Mouse (Mus musculus): ENCODE data around the gene Rap1gap2.

The Rap1gap2 gene

DNA sequence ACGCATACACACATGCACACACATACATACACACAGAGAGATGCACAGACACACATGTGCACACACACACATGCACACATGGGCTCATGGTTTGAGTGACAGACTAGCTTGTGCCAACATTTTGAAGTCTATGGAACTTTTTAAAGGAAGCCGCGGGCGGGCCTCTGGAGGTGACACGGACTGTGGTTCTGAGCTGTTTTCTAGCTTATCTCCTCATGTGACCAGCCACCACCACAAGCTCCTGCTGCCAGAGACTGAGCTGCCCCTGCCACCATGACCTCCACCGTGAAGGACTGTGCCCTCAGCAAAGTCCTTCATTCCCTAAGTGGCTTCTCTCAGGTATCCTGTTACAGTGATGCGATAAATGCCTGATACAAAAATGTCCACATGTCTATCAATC lies 76.3 kb downstream of the Rap1gap2 start:
- DNase-seq = no peak

- DNase-seq = no peak
Measured at GRCm38 (mm10) chr11:74533050-74533449, 77.7 kb downstream of the Rap1gap2 start.

- DNase-seq = no peak
Measured at GRCm38 (mm10) chr11:74532401-74532800, 78.3 kb downstream of the Rap1gap2 start.

- DNase-seq = no peak
Measured at GRCm38 (mm10) chr11:74531725-74532124, 79.0 kb downstream of the Rap1gap2 start.

DNA sequence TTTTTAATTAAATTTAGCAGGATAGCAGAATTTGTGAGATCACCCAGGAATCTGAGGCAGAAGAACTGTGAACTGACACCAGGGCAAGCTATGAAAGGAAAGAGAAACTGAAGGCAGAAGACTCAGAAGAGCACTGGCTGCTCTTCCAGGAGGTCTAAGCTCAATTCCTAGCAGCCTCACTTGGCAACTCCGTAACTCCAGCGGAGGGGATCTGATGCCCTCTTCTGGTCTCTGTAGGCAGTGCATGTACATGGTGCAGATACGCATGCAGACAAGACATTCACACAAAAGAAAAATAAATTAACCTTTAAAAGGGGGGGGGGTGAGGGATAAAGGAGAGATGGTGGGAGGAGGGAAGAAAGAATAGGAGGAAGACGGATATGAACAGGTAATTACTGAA lies 80.9 kb downstream of the Rap1gap2 start:
- no peak for DNase-seq

GRCm38 (mm10) chr11:74527555-74527954 lies 83.2 kb downstream of the Rap1gap2 start:
- DNase-seq = no peak

GRCm38 (mm10) chr11:74526180-74527158 lies 84.2 kb downstream of the Rap1gap2 start:
- DNase-seq = peak; percentile 41 to 51

- no peak for DNase-seq
Measured at GRCm38 (mm10) chr11:74525605-74526004, 85.1 kb downstream of the Rap1gap2 start.

DNA sequence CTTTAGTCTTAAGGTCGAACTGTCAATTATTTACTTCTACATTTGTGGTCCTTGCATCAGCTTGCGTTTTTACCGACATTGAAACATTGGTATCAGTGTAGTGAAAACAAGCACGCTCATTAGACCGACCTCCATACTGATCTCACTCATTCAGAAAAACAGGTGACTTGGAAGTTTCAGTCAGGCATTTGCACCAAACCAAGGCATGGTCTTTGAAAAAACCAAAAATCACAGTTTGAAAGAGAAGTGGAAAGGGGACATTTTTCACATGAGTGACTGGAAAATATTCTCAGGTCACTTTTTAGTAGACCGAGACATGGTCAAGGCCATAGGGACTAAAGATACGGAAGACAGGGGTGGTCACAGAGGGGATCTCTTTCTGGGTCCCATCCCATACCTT lies 85.5 kb downstream of the Rap1gap2 start:
- DNase-seq = no peak

DNA sequence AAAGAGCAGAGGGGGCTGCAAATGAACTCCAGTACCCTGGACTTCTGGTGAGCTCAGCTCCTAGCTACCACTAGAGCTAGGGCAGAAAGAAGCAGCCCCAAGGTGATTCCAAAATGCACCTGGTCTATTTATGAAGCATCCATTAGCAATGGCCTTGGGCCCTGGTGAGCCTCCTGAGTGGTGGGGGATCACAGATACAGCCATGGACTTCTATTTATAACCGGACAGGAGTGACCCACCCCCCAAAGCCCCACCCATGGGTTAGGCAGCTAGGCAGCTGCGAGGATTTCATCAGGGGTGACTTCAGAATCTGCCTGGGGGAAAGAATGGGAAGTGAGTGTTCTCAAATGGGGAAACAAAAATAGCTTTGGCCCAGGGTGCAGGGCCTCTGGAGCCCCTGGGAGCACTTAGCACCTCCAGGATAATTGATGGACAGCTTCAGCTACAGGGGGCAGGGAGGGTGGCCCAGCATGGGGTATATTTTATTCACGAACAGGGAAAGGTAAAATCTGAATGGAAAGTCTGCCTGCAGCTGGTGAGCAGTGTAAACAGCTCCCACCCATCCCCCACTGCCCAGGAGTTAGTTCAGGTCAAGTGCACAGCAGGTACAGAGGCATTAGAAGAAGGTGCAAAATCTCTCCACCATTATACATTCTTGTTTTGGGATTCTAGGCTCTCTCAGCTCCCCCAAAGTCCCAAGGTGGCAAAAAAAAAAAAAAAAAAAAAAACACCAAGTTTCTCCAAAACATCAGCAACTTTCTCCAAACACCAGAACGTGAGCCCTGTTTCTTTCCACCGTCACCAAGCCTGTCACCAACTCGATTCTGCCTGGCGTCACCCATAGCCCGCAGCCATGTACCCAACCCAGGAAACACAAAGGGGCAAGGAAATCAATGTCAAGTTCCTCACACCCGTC lies 86.4 kb downstream of the Rap1gap2 start:
- DNase-seq = no peak

DNA sequence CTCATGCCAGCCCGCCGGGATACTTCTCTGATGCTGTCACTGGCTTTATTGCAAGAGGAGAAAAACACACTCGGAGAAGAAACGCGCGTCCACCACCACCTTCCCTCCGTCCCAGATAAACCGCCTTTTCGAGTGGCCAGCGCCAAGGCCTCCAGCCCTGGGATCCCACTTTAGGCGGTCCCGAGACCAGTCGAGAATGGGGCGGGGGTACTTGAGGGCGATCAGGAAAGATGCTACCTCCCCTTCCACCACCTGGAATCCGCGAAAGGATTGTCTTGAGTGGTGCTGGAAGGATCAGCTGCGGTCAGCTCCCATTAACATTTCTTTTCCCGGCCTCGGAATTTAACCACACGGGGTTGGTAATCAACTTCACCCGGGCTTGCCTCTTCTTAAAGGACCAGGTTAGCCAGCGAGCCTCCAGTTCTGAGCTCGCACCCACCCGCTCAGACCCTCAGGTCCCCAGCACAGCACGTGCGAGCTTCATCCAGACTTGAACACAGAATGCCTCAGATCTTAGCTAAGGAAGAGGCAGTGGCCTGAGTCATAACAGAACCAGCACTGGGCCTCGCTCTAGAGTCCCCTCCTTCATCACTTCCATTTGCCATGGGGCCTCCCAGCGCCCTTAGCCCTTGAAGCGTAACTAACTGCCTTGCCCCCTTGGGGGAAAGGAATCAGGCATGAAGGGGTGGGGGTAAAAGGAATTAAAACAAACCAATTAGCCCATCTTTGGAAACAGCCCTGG lies 87.3 kb downstream of the Rap1gap2 start:
- no peak for DNase-seq

DNA sequence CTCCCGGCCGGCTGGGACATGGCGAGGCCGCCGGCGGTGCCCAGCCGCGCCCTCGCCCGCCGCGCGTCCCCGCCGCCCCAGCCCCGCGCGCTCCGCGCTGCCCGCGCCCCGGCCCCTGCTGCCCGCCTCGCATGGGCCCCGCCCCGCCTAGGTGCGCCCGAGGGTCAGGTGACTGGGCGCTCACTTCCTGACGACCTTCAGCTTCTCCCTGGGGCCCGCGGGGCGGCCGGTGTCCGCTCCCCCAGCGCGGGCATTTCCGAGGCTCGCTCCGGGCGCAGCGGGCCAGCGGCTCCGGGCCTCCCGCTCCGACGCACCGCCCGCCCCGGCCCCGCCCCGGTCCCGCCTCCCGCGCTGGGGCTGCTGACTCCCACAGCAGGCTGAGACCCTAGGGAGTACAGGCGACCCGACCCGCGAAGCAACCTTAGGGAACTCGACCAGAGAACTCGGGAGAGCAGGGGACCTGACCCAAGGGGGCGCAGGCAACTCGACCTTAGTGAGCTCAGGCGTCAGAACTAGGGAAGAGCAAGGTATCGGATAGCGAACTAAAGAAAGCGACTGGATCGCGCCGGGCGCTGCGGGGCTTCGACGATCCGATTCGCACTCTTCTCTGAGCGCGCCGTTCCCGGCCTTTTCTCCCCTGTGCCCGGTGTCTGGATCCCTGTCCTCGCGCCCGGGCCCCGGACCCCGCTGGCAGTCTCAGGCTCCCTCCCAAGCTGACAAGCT lies 88.1 kb downstream of the Rap1gap2 start:
- peak; percentile 54 to 55 for DNase-seq

DNA sequence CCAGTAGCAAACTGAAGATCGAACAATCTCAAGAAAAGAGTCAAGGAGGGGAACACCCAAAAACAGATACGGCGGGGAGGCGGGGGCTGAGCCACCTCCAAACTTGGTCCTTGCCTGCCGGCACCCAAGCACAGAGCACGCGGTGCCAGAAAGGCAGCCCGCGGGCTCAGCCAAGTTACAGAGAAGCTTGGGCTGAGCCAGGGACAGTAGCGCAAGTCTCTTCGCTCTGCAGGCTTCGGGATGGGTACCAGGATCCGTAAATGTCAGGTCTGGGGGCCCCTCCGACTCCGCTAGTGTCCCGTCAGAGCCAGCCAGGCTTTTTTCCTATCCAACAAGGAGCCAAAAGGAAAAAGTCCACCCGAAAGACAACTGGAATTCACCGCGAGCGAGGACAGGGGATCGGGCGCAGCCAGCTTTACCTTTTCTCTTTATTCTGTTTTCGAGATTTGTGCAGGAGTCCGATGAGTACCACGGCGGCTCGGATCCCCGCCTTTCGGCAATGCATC lies 88.7 kb downstream of the Rap1gap2 start:
- peak; percentile 10 to 11 for DNase-seq

GRCm38 (mm10) chr11:74520201-74520600 lies 90.5 kb downstream of the Rap1gap2 start:
- no peak for DNase-seq

DNA sequence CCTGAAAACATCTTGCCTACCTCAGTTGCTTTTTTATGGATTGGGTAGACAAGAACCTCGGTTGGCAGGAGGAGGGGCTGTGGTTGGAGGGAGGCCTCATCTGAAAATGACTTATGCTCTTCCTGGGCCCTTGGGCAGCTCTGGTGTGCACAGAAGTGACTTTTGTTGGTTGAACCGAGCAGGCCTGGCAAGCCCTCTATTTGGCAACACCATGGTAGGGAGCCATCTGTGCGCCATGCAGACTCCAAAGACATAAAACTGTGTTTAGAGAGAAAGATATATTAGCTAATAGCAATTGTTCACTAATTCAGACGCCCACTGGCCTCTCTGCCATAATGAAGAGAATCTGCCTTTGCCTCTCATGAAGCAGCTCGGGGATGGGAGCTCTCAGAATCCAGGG lies 94.6 kb downstream of the Rap1gap2 start:
- no peak for DNase-seq

- DNase-seq = no peak
Measured at GRCm38 (mm10) chr11:74515046-74515445, 95.7 kb downstream of the Rap1gap2 start.

GRCm38 (mm10) chr11:74512595-74512994 lies 98.1 kb downstream of the Rap1gap2 start:
- DNase-seq = no peak

- DNase-seq = no peak
Measured at GRCm38 (mm10) chr11:74506275-74506674, 104.4 kb downstream of the Rap1gap2 start.

DNA sequence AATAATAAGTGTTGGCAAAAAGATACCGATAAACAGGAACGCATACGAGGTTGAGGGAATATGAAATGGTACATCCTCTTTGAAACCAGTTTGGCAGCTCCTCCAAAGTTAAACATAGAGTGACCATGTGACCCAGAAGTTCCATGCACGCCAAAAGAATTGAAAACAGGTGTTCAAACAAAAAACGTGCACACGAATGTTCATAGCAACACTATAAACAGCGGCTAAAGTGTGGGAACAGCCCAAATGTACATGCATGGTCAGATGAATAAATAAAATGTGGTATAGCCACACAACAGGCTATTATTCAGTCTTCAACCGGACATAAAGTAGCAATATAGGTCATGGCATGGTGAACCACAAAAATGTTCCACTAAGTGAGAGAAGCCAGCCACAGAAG lies 108.2 kb downstream of the Rap1gap2 start:
- no peak for DNase-seq

GRCm38 (mm10) chr11:74501989-74502388 lies 108.7 kb downstream of the Rap1gap2 start:
- no peak for DNase-seq

DNA sequence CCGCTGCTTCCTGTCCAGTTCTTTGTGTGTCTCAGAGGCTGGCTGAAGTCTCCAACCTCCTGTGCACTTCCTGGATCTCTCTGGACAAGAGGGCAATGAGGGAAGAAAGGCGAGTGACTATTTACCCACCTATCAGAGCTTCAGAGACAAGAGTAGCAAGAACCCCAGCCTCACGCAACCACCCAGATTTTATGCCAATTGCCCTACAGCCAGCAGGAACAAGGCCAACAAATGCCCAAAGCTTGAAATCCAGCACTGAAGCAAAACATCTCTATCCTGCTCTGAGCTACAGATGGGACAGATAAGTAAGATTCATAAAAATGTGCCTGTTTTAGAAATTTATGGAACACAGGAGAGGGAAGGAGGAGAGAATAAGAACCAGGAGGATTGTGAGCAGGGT lies 109.7 kb downstream of the Rap1gap2 start:
- no peak for DNase-seq

Measured in thymus, postnatal 36 days (tissue).